Mouse (Mus musculus) cerebellum, postnatal 10 days (tissue): ENCODE measurements around the gene Olfr725.
A peak's percentile ranks its signal among the peaks of the same experiment; 100 is the strongest.

Source experiments
- DNase-seq, 2 experiments: peaks; one replicate each; pipeline ENCODE4 v3.0.0; 2021; ENCODE audit warnings: mixed read lengths in 2 of 2

Gene Olfr725

DNA sequence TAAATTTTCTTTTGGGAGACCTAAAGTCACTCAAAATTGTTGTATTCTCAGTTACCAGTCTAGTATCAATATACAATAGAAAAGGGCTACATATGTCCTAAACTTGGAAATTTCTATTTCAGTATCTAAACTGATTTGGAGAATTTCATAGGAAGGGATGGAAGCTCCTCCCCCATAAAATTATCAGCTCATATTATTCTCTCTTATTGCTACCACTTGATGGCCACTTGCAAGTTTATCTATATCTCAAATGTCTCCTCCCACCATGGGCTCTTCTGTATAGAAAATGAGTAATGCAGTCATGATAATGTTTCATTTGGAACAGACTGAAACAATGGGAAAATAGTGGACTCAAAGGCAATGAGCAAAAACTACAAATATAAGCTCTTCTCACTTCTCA lies at the start of gene Olfr725:
TSS of gene Olfr725 (minus strand) at position 101 of the 400 bp plus-strand sequence.
- DNase-seq: no peak

DNA sequence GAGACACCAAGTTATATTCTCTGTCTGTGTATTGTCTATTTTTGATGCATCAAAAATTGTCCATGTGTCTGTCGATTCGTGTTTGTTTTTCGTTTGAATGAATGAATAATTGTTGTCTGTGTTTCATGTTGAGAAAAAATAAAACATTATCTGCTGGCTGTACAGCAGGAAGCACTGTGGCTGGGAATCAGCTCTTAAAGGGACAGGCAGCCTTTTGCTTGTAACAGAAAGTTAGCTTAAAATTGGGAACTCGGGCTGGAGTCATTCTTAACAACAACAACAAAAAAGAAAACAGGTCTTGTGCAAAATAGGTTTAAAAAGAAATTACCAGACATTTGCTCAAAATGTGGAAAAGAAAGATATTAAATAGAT lies 22.5 kb upstream of the Olfr725 start:
- no peak for DNase-seq

DNA sequence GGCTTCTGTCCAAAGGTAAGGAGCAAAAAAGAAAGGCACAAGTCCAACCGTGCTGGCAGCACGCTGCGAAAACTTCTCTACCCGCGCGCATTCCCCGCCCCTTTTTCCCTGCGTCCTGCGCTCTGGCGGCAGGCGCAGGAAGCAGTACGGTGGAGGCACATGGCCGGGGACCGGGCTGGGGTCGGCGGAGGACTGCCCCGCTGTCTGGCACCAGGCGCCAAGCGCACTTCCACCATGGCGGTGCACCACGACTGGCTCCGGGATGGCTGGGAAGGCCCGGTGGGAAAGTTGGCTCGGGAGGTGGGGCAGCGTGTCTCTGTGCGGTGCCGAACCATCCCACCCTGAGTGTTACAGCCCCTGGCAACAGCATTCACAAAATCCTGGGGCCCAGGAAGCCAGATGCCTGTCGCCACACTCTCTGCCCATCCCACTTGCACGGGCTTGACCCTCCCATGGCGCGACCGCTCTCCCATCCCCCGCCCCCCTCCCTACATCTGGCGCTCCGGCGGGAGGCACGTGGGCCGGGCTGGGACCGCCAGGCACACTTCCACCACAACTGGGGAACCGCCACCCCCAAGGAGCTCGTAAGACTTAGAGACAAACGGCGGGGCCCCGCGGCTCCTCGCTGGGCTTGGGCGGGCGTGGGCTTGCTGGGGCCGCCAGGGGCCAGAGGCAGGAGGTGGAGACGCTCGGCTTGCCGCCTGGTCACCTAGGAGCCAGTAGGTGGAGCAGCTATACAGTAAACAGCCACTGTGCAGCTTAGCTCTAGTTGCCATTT lies 22.0 kb upstream of the Olfr725 start:
- peak; percentile 76 to 78 for DNase-seq

DNA sequence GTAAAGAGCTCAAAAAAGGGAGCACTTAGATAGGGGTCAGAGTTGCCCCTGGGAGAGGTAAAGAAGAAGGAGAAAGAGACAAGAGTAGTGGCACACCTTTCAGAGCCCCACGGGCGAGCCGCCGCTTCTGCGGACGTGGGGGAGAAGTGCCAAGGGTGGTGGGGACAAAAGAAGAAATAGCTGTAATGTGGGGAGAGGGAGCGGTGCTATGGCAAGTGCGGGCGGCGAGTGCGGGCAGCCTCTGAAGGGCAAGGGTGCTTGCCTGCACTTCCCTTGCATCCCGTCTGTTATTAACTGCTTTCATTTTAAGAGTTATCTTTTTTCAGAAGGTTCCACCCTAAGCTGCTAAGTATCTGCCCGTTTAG lies 21.4 kb upstream of the Olfr725 start:
- DNase-seq: peak in 1 of 2 experiments; percentile 25

DNA sequence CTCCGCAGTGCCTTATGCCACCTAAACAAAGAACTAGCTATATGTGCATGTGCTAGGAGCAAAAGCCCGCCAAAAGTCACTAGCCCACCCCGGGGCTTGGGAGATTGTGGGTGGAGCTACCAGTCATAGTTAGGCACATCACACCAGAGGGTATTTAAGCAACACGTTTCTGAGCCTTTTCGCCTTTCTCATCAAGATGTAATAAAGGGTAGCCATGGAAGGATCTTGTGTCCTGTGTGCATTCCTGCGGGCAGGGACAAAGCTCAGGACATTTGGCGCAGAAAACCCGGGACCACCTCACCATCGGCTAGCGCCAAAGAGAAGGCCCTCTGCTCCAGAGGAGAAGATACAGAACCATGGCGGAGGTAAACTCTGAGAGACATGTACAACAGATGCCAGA lies 21.0 kb upstream of the Olfr725 start:
- DNase-seq: peak; percentile 11 to 14

DNA sequence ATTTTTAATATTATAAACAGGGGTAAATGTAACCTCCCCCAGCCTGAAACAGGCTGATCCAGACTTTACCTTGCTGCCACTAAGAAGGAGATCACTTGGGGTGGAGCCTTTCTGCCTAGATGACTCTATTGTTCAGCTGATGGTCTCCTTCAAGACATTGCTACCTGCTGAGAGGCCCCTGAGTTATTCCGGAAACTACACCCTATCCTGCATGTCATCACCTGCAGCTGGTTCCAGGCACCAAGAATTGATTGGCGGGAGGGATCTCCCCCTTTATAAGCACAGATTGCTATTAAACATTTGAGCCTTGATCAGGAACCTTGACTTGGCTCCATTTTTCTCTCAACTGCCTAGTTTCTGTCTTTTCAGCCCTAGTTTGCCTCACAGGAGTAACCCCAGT lies 8.1 kb downstream of the Olfr725 start:
- no peak for DNase-seq

DNA sequence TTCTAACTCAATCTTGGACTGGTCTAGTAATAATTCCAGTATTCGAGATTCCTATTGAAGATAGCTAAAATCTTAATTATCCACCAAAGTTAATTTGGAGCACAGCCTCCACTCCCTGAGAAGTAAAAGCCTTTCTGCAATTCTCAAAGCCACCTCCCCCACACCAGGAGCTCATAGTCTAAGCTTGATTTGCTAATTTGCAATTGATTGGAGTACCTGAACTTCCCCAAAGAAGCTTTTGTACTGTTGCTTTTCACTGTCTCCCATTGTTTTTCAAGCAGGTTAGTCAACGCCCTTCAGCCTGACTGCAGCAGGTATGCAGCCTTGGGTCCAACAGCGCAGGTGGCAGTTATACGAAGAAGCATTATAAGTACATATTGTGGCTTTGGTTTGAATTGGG lies 8.8 kb downstream of the Olfr725 start:
- no peak for DNase-seq

DNA sequence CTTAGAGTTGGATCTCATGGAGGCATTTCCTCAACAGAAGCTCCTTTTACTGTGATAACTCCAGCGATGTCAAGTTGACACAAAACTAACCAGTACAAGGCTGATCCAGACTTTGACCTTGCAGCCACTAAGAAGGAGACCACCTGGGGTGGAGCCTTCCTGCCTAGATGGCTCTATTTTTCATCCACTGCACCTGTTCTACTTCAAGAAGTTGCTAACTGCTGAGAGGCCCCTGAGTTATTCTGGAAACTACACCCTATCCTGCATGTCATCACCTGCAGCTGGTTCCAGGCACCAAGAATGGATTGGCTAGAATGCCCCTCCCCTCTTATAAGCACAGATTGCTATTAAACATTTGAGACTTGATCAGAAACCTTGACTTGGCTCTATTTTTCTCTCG lies 13.8 kb downstream of the Olfr725 start:
- no peak for DNase-seq
